Mouse (Mus musculus) embryonic facial prominence, embryonic 14.5 days (tissue): ENCODE data around the gene Pi16. TPM values are rescaled to one million over a fixed set of nuclear protein-coding genes. Genes with fewer than 3 reads are reported as not detected.
"Not testable (repeated sequence)": the region's sequence is repeated elsewhere in the genome, so short reads cannot be mapped to it uniquely, and the experiment has no call there.

ENCODE experiments used
- ATAC-seq: fragments of 200-750 bp; cut with Nextera tagmentation; 2 replicates; pipeline ENCODE4 v1.8.0; 2017; ENCODE audit warnings: low read depth, moderate number of reproducible peaks, moderate TSS enrichment
- DNase-seq: peaks from one replicate; pipeline ENCODE4 v3.0.0-alpha.2; 2015; ENCODE audit warnings: low spot score
- H3K27ac ChIP-seq: fragments of 300-500 bp; sonication (generic); replicated peaks from 2 replicates; pipeline ENCODE4 v1.5.1; 2014; ENCODE audit warnings: low read depth, mild to moderate bottlenecking, low read length, moderate library complexity
- H3K27me3 ChIP-seq: fragments of 300-500 bp; sonication (generic); replicated peaks from 2 replicates; pipeline ENCODE4 v1.6.1; 2014; ENCODE audit warnings: low read length; ENCODE audit not compliant: control insufficient read depth, insufficient read depth
- H3K36me3 ChIP-seq: fragments of 300-500 bp; sonication (generic); 2 replicates; pipeline ENCODE4 v1.6.1; 2014; ENCODE audit warnings: low read length, mixed read lengths; ENCODE audit not compliant: control insufficient read depth, insufficient read depth
- H3K4me1 ChIP-seq: fragments of 300-500 bp; sonication (generic); 2 replicates; pipeline ENCODE4 v1.6.1; 2014; ENCODE audit warnings: antibody characterized with exemption, low read length; ENCODE audit not compliant: control insufficient read depth, insufficient read depth
- H3K4me2 ChIP-seq: fragments of 300-500 bp; sonication (generic); 2 replicates; pipeline ENCODE4 v1.6.1; 2014; ENCODE audit warnings: low read depth, mild to moderate bottlenecking, low read length, moderate library complexity, mixed read lengths
- H3K4me3 ChIP-seq: fragments of 300-500 bp; sonication (generic); 2 replicates; pipeline ENCODE4 v1.5.1; 2014; ENCODE audit warnings: low read depth, mild to moderate bottlenecking, low read length
- H3K9ac ChIP-seq: fragments of 300-500 bp; sonication (generic); 2 replicates; pipeline ENCODE4 v1.6.1; 2014; ENCODE audit warnings: low read depth, mild to moderate bottlenecking, low read length, moderate library complexity, mixed read lengths
- H3K9me3 ChIP-seq: fragments of 300-500 bp; sonication (generic); 2 replicates; pipeline ENCODE4 v1.6.1; 2016; ENCODE audit warnings: low read length; ENCODE audit not compliant: control insufficient read depth
- WGBS: fragments of 180-500 bp; shearing (Covaris S2); extraction: QIAGEN DNeasy Blood & Tissue Kit; methylation state at CpG from one replicate; pipeline ENCODE4 v1.1.7; 2014; 5-methylcytosine and 5-hydroxymethylcytosine counted together
- polyA plus RNA-seq: library from polyadenylated mRNA; unstranded; fragments of >200 nt; fragmentation: Nextera tagmentation; extraction: Ambion mirVana; gene quantifications from 2 replicates; pipeline ENCODE4 v1.2.1, GENCODE M21; 2014

Pi16 gene
- polyA plus RNA-seq = 1.8 and 3.0 TPM in 2 replicates

- H3K36me3 ChIP-seq, H3K27ac ChIP-seq, DNase-seq, ATAC-seq, H3K9me3 ChIP-seq, H3K9ac ChIP-seq, H3K4me1 ChIP-seq, H3K4me2 ChIP-seq, H3K4me3 ChIP-seq: not testable (repeated sequence)
- WGBS = 80% methylated on average over 3 of the region's 3 CpGs
- peaks cover 19% of the 10 kb centered on the region for H3K27me3 ChIP-seq
Measured at GRCm38 (mm10) chr17:29317380-29317779, at the start of gene Pi16. Gene Pi16, plus strand, starts transcription at chr17:29317680.

- Histone ChIP-seq H3K4me2 (peak overlapping the region; percentile 75), H3K9ac (peak overlapping the region; percentile 90), H3K4me3 (peak overlapping the region; percentile 68), H3K4me1 (peaks cover 10% of the 10 kb centered on the region; the same call in 1 of the 2 replicates), H3K27ac (peak overlapping the region; percentile 94), H3K36me3 (no peaks in the 10 kb centered on the region), H3K9me3 (no peaks in the 10 kb centered on the region), H3K27me3 (no peaks in the 10 kb centered on the region)
- peak; percentile 44 for ATAC-seq
- peak; percentile 85 for DNase-seq
- WGBS = 56% methylated on average over 6 of the region's 6 CpGs
Measured at GRCm38 (mm10) chr17:29267931-29268681, 49.4 kb upstream of the Pi16 start.

- Histone ChIP-seq H3K36me3 (no peaks in the 10 kb centered on the region), H3K4me2 (peak within 1 kb of the TSS; percentile 75), H3K27ac (peak within 1 kb of the TSS; percentile 94), H3K9me3 (no peaks in the 10 kb centered on the region), H3K4me1 (peaks cover 10% of the 10 kb centered on the region; the same call in 1 of the 2 replicates), H3K9ac (peak within 1 kb of the TSS; percentile 90), H3K27me3 (no peaks in the 10 kb centered on the region), H3K4me3 (peak within 1 kb of the TSS; percentile 68)
- DNase-seq (peak; percentile 97), ATAC-seq (peak; percentile 92)
- WGBS = 0% methylated on average over 35 of the region's 63 CpGs
Measured at GRCm38 (mm10) chr17:29268682-29269348, 48.7 kb upstream of the Pi16 start, which contains the start of gene BC004004. Gene BC004004, plus strand, starts transcription at chr17:29268788.

- H3K36me3 ChIP-seq = no peaks in the 10 kb centered on the region
- H3K27ac ChIP-seq = peak overlapping the region; percentile 94
- H3K4me2 ChIP-seq = peak overlapping the region; percentile 75
- DNase-seq (no peak), ATAC-seq (no peak)
- H3K27me3 ChIP-seq = no peaks in the 10 kb centered on the region
- 19% methylated on average over 10 of the region's 10 CpGs for WGBS
- H3K4me3 ChIP-seq = peak overlapping the region; percentile 68
- no peaks in the 10 kb centered on the region for H3K9me3 ChIP-seq
- H3K9ac ChIP-seq = peak overlapping the region; percentile 90
- H3K4me1 ChIP-seq = peaks cover 8% of the 10 kb centered on the region; the same call in 1 of the 2 replicates
Measured at GRCm38 (mm10) chr17:29269349-29269706, 48.2 kb upstream of the Pi16 start.

- no peaks in the 10 kb centered on the region for H3K27me3 ChIP-seq
- H3K9me3 ChIP-seq = no peaks in the 10 kb centered on the region
- no peak for ATAC-seq
- no peak overlapping the region for H3K4me3 ChIP-seq
- H3K4me1 ChIP-seq = 0 out of 2 replicates have a peak, but pooled peaks cover 6% of the 10 kb centered on the region
- DNase-seq = no peak
- H3K9ac ChIP-seq = no peak overlapping the region
- 85% methylated on average over 9 of the region's 9 CpGs for WGBS
- H3K4me2 ChIP-seq = peak overlapping the region; percentile 75
- H3K27ac ChIP-seq = peak overlapping the region; percentile 94; the same call in 1 of the 2 replicates
- H3K36me3 ChIP-seq = no peaks in the 10 kb centered on the region
Measured at GRCm38 (mm10) chr17:29270148-29270698, 47.3 kb upstream of the Pi16 start.

GRCm38 (mm10) chr17:29273156-29273555 lies 44.3 kb upstream of the Pi16 start:
- ATAC-seq (no peak), DNase-seq (no peak)
- WGBS = 79% methylated on average over 7 of the region's 7 CpGs
- Histone ChIP-seq H3K4me3 (no peak overlapping the region), H3K27me3 (no peaks in the 10 kb centered on the region), H3K36me3 (no peaks in the 10 kb centered on the region; the same call in 1 of the 2 replicates), H3K4me2 (no peak overlapping the region), H3K4me1 (0 out of 2 replicates have a peak, but pooled peaks cover 6% of the 10 kb centered on the region), H3K9me3 (no peaks in the 10 kb centered on the region), H3K27ac (no peak overlapping the region), H3K9ac (no peak overlapping the region)

GRCm38 (mm10) chr17:29273889-29274288 lies 43.6 kb upstream of the Pi16 start:
- no peak overlapping the region for H3K27ac ChIP-seq
- H3K9ac ChIP-seq = no peak overlapping the region
- no peak for DNase-seq
- H3K36me3 ChIP-seq = peaks cover under 1% of the 10 kb centered on the region
- no peak overlapping the region for H3K4me2 ChIP-seq
- H3K9me3 ChIP-seq = no peaks in the 10 kb centered on the region
- 68% methylated on average over 11 of the region's 11 CpGs for WGBS
- no peak for ATAC-seq
- no peaks in the 10 kb centered on the region for H3K27me3 ChIP-seq
- 0 out of 2 replicates have a peak, but pooled peaks cover 6% of the 10 kb centered on the region for H3K4me1 ChIP-seq
- no peak overlapping the region for H3K4me3 ChIP-seq

GRCm38 (mm10) chr17:29280422-29280821 lies 37.1 kb upstream of the Pi16 start:
- no peak overlapping the region for H3K4me3 ChIP-seq
- ATAC-seq (no peak), DNase-seq (no peak)
- H3K4me2 ChIP-seq = no peak overlapping the region
- no peaks in the 10 kb centered on the region for H3K4me1 ChIP-seq
- no peak overlapping the region for H3K27ac ChIP-seq
- peaks cover 38% of the 10 kb centered on the region for H3K36me3 ChIP-seq
- no peaks in the 10 kb centered on the region for H3K27me3 ChIP-seq
- 93% methylated on average over 5 of the region's 5 CpGs for WGBS
- no peaks in the 10 kb centered on the region for H3K9me3 ChIP-seq
- no peak overlapping the region for H3K9ac ChIP-seq
